In genomic region chr3:82036262-82037044, GRCm38 (mm10) we compare ENCODE assay signal across 28 mouse cellular contexts. TPM values are rescaled to one million over a fixed set of nuclear protein-coding genes. Genes with fewer than 3 reads are reported as not detected.
"Had no signal": no experiment of that assay in that cellular context is flagged by ENCODE, and none has a peak within 500 bp of the region (broad histone marks: within the 10 kb centered on the region; RNA-seq: fewer than 3 reads in every experiment).

No protein-coding gene starts in this region.

- DNase-seq: forebrain, postnatal 0 days; gastrocnemius, postnatal 14 days; gastrocnemius, postnatal 36 days; heart, adult 11 months; heart, postnatal 10 days; heart, postnatal 4 days; kidney, adult 18-20 months; kidney, adult 8-10 months; kidney, postnatal 10 days; kidney, postnatal 25 days; kidney, postnatal 4 days; liver had no signal

- H3K36me3 ChIP-seq: hindbrain, embryonic 10.5 days; hindbrain, embryonic 12.5 days; limb, embryonic 10.5 days; limb, embryonic 12.5 days had no signal

- H3K4me3 ChIP-seq: forebrain, embryonic 15.5 days; heart, embryonic 10.5 days; heart, embryonic 12.5 days; hindbrain, embryonic 10.5 days; hindbrain, embryonic 12.5 days; layer of hippocampus, adult 2 months; left cerebral cortex, adult 2 months; limb, embryonic 10.5 days; limb, embryonic 12.5 days had no signal

- ATAC-seq: forebrain, embryonic 15.5 days; forebrain, postnatal 0 days; hindbrain, embryonic 16.5 days; inflammation-experienced regulatory T-cells, adult 6 months had no signal

- H3K27ac ChIP-seq: forebrain, embryonic 15.5 days; heart, embryonic 10.5 days; hindbrain, embryonic 10.5 days; hindbrain, embryonic 12.5 days; hindbrain, embryonic 14.5 days; layer of hippocampus, adult 2 months; left cerebral cortex, adult 2 months; limb, embryonic 10.5 days; limb, embryonic 12.5 days had no signal

- H3K4me2 ChIP-seq: forebrain, embryonic 15.5 days; heart, embryonic 12.5 days; hindbrain, embryonic 12.5 days; hindbrain, embryonic 14.5 days; limb, embryonic 12.5 days had no signal

- H3K4me1 ChIP-seq: forebrain, embryonic 15.5 days; heart, embryonic 10.5 days; heart, embryonic 12.5 days; hindbrain, embryonic 10.5 days; hindbrain, embryonic 12.5 days; limb, embryonic 10.5 days; limb, embryonic 12.5 days had no signal

- H3K9ac ChIP-seq: forebrain, embryonic 15.5 days; forebrain, postnatal 0 days; heart, embryonic 12.5 days; hindbrain, embryonic 12.5 days; hindbrain, embryonic 14.5 days; limb, embryonic 12.5 days had no signal

- H3K27me3 ChIP-seq: forebrain, embryonic 15.5 days; heart, embryonic 12.5 days; hindbrain, embryonic 12.5 days; limb, embryonic 12.5 days had no signal

- H3K9me3 ChIP-seq: forebrain, embryonic 15.5 days; heart, embryonic 10.5 days; heart, embryonic 12.5 days; hindbrain, embryonic 10.5 days; hindbrain, embryonic 12.5 days; limb, embryonic 10.5 days; limb, embryonic 12.5 days had no signal

RNA-seq across cellular contexts. Expression of gene Asic5, which starts 54.4 kb away (rescaled TPM):
- polyA plus RNA-seq: forebrain, embryonic 15.5 days; forebrain, postnatal 0 days; heart, embryonic 10.5 days; heart, embryonic 12.5 days; heart, embryonic 14.5 days; heart, embryonic 16.5 days; hindbrain, embryonic 10.5 days; hindbrain, embryonic 12.5 days; hindbrain, embryonic 14.5 days; hindbrain, embryonic 16.5 days; inflammation-experienced regulatory T-cells, adult 6 months; kidney, embryonic 14.5 days; limb, embryonic 10.5 days; limb, embryonic 12.5 days; limb, embryonic 14.5 days had no signal
